Mouse (Mus musculus) spleen, adult 2 months (tissue): ENCODE measurements around the gene Hirip3. TPM values are rescaled to one million over a fixed set of nuclear protein-coding genes. Genes with fewer than 3 reads are reported as not detected.

ENCODE experiments used
- DNase-seq, 2 experiments: peaks; one replicate each; pipeline versions ENCODE4 v3.0.0 to v3.0.0-alpha.2; 2012 to 2021; ENCODE audit warnings: low spot score in 2 of 2, low read depth in 1 of 2
- H3K27ac ChIP-seq: fragments of 200-500 bp; 2 replicates; pipeline ENCODE4 v1.5.1; 2012; ENCODE audit warnings: low read length, inconsistent platforms; ENCODE audit not compliant: insufficient read depth
- H3K27me3 ChIP-seq: fragments of 200-500 bp; 2 replicates; pipeline ENCODE4 v1.6.1; 2012; ENCODE audit warnings: mild to moderate bottlenecking, moderate library complexity, low read length, inconsistent platforms; ENCODE audit not compliant: control insufficient read depth, insufficient read depth
- H3K36me3 ChIP-seq: fragments of 200-500 bp; 2 replicates; pipeline ENCODE4 v1.6.1; 2012; ENCODE audit warnings: mild to moderate bottlenecking, low read length, inconsistent platforms; ENCODE audit not compliant: control insufficient read depth, insufficient read depth
- H3K4me1 ChIP-seq: fragments of 200-500 bp; 2 replicates; pipeline ENCODE4 v1.6.1; 2011; ENCODE audit warnings: inconsistent platforms; ENCODE audit not compliant: control insufficient read depth, insufficient read depth, insufficient read length
- H3K4me3 ChIP-seq: fragments of 200-500 bp; 2 replicates; pipeline ENCODE4 v1.5.1; 2011; ENCODE audit warnings: mild to moderate bottlenecking, inconsistent platforms; ENCODE audit not compliant: insufficient read depth, insufficient read length; ENCODE audit errors: extremely low read depth
- CTCF ChIP-seq: fragments of 200-500 bp; IDR thresholded peaks from 2 replicates; pipeline ENCODE4 v1.5.1; 2011; ENCODE audit warnings: mild to moderate bottlenecking, inconsistent platforms; ENCODE audit not compliant: insufficient read depth, insufficient read length, insufficient replicate concordance; ENCODE audit errors: extremely low read depth
- POLR2A ChIP-seq: fragments of 200-500 bp; IDR thresholded peaks from 2 replicates; pipeline ENCODE4 v1.6.1; 2011; ENCODE audit warnings: low read depth, low read length, inconsistent platforms
- WGBS: fragments of 180-500 bp; shearing (Covaris S2); methylation state at CpG from one replicate; pipeline ENCODE4 v1.1.7; 2018; 5-methylcytosine and 5-hydroxymethylcytosine counted together
- polyA plus RNA-seq: library from polyadenylated mRNA; depleted of rRNA; stranded (reverse); fragments of >200 nt; gene quantifications from 2 replicates; pipeline ENCODE4 v1.2.3, GENCODE M21; 2012; rRNA removed

The Hirip3 gene
- polyA plus RNA-seq: 7.4 and 8.6 TPM in 2 replicates

- H3K36me3 ChIP-seq: peaks cover 14% of the 10 kb centered on the region
- TF ChIP-seq POLR2A (peak; percentile 60), CTCF (no peak)
- H3K27ac ChIP-seq: peak within 1 kb of the TSS; percentile 71
- under 1% methylated on average over 42 of the region's 42 CpGs for WGBS
- no peaks in the 10 kb centered on the region for H3K27me3 ChIP-seq
- peak; percentile 79 to 95 for DNase-seq
- H3K4me3 ChIP-seq: peak within 1 kb of the TSS; percentile 76
- no peaks in the 10 kb centered on the region; the same call in 1 of the 2 replicates for H3K4me1 ChIP-seq
These were observed at the start of gene Hirip3 for GRCm38 (mm10) chr7:126861429-126862130. Hirip3 (plus strand) TSS chr7:126861972.

GRCm38 (mm10) chr7:126815726-126816222 lies 46.0 kb upstream of the Hirip3 start:
- no peak overlapping the region for H3K27ac ChIP-seq
- no peak for DNase-seq
- no peak overlapping the region for H3K4me3 ChIP-seq
- 71% methylated on average over 8 of the region's 8 CpGs for WGBS
- no peaks in the 10 kb centered on the region for H3K4me1 ChIP-seq
- no peaks in the 10 kb centered on the region for H3K36me3 ChIP-seq
- no peak for TF ChIP-seq POLR2A
- no peak for TF ChIP-seq CTCF
- no peaks in the 10 kb centered on the region for H3K27me3 ChIP-seq

GRCm38 (mm10) chr7:126816494-126816893 lies 45.3 kb upstream of the Hirip3 start:
- no peaks in the 10 kb centered on the region for H3K4me1 ChIP-seq
- DNase-seq: no peak
- no peak overlapping the region for H3K4me3 ChIP-seq
- no peaks in the 10 kb centered on the region for H3K27me3 ChIP-seq
- H3K36me3 ChIP-seq: no peaks in the 10 kb centered on the region
- no peak for TF ChIP-seq POLR2A
- no peak for TF ChIP-seq CTCF
- 83% methylated on average over 8 of the region's 8 CpGs for WGBS
- H3K27ac ChIP-seq: no peak overlapping the region

GRCm38 (mm10) chr7:126817595-126817994 lies 44.2 kb upstream of the Hirip3 start:
- Histone ChIP-seq H3K4me3 (no peak overlapping the region), H3K36me3 (no peaks in the 10 kb centered on the region), H3K27me3 (no peaks in the 10 kb centered on the region)

GRCm38 (mm10) chr7:126818818-126819217 lies 43.0 kb upstream of the Hirip3 start:
- H3K36me3 ChIP-seq: no peaks in the 10 kb centered on the region
- no peak for DNase-seq
- 26% methylated on average over 1 of the region's 1 CpGs for WGBS

More at GRCm38 (mm10) chr7:126817595-126817994, 44.2 kb upstream of the Hirip3 start:
- Histone ChIP-seq H3K4me1 (no peaks in the 10 kb centered on the region), H3K27ac (no peak overlapping the region)
- WGBS: 87% methylated on average over 7 of the region's 7 CpGs
- TF ChIP-seq POLR2A: no peak
- TF ChIP-seq CTCF: no peak
- no peak for DNase-seq

GRCm38 (mm10) chr7:126821835-126822511 lies 39.8 kb upstream of the Hirip3 start:
- 32% methylated on average over 7 of the region's 7 CpGs for whole genome bisulfite sequencing
- TF ChIP-seq POLR2A: no peak
- peak; percentile 90; the same call in 1 of the 2 replicates for TF ChIP-seq CTCF
- H3K36me3 ChIP-seq: no peaks in the 10 kb centered on the region
- H3K4me1 ChIP-seq: no peaks in the 10 kb centered on the region
- H3K27ac ChIP-seq: no peak overlapping the region
- peak; percentile 46 to 76 for DNase-seq
- H3K4me3 ChIP-seq: no peak overlapping the region
- H3K27me3 ChIP-seq: peaks cover 2% of the 10 kb centered on the region; the same call in 1 of the 2 replicates

More at GRCm38 (mm10) chr7:126818818-126819217, 43.0 kb upstream of the Hirip3 start:
- H3K27me3 ChIP-seq: peaks cover 2% of the 10 kb centered on the region; the same call in 1 of the 2 replicates
- H3K4me1 ChIP-seq: no peaks in the 10 kb centered on the region
- no peak overlapping the region for H3K4me3 ChIP-seq
- no peak for TF ChIP-seq CTCF
- no peak for TF ChIP-seq POLR2A
- no peak overlapping the region for H3K27ac ChIP-seq
